Mouse (Mus musculus) stomach, postnatal 0 days (tissue): ENCODE measurements at regions not wholly inside any gene's neighbourhood (a gene's known extent, or its start where the extent isn't known, plus 50 kb on each side); places are given as distances from the start of the nearest gene placed in this dataset.

Source experiments
- CTCF ChIP-seq: IDR thresholded peaks from 2 replicates; pipeline ENCODE4 v1.5.1; 2016; ENCODE audit warnings: antibody characterized with exemption, low read depth, mild to moderate bottlenecking, moderate library complexity
- EP300 ChIP-seq: optimal IDR thresholded peaks from 2 replicates; pipeline ENCODE3; 2016; ENCODE audit warnings: antibody characterized with exemption

- TF ChIP-seq CTCF (no peak), EP300 (no peak)
Measured at GRCm38 (mm10) chr15:94206454-94206853, 258.8 kb downstream of the Adamts20 start.
